Mouse (Mus musculus) v-Abl transformed pro-B cells (cell line): ENCODE results near the gene Shisal1.

Experiments used
- in situ Hi-C, 2 experiments: fragments of 400-800 bp; cut with MboI; formaldehyde crosslinking; loops; one replicate each; pipeline ENCODE4 v1.15.1; 2025; ENCODE audit not compliant: unreplicated experiment in 2 of 2

The Shisal1 gene

GRCm38 (mm10) chr15:84385995-84386565 is 60.8 kb downstream of the Shisal1 start:
- in situ Hi-C loops, result loop anchor here in 1 of 2 experiments (25.0 kb wide), 1 partner anchor 749 kb away; no protein-coding TSS in a partner anchor

- in situ Hi-C loops, result loop anchor here in 1 of 2 experiments (25.0 kb wide), 1 partner anchor 747 kb away; no protein-coding TSS in a partner anchor
Measured at GRCm38 (mm10) chr15:84384066-84384465, 62.8 kb downstream of the Shisal1 start.

GRCm38 (mm10) chr15:84380181-84380580 is 66.7 kb downstream of the Shisal1 start:
- in situ Hi-C loops, result loop anchor here in 1 of 2 experiments (25.0 kb wide), 1 partner anchor 743 kb away; no protein-coding TSS in a partner anchor

- in situ Hi-C loops, result loop anchor here in 1 of 2 experiments (25.0 kb wide), 1 partner anchor 741 kb away; no protein-coding TSS in a partner anchor
Measured at GRCm38 (mm10) chr15:84378734-84379133, 68.2 kb downstream of the Shisal1 start.

GRCm38 (mm10) chr15:84372801-84373200 is 74.1 kb downstream of the Shisal1 start:
- in situ Hi-C loops, result no loop called here

GRCm38 (mm10) chr15:84367402-84367801 is 79.5 kb downstream of the Shisal1 start:
- in situ Hi-C loops, result no loop called here

GRCm38 (mm10) chr15:84366574-84366989 is 80.3 kb downstream of the Shisal1 start:
- in situ Hi-C loops, result no loop called here

GRCm38 (mm10) chr15:84365675-84366381 is 81.1 kb downstream of the Shisal1 start:
- in situ Hi-C loops, result no loop called here

GRCm38 (mm10) chr15:84364746-84365145 is 82.2 kb downstream of the Shisal1 start:
- in situ Hi-C loops, result no loop called here

GRCm38 (mm10) chr15:84355081-84355480 is 91.8 kb downstream of the Shisal1 start:
- in situ Hi-C loops, result no loop called here

GRCm38 (mm10) chr15:84351915-84352844 is 94.7 kb downstream of the Shisal1 start:
- in situ Hi-C loops, result no loop called here

GRCm38 (mm10) chr15:84351342-84351741 is 95.6 kb downstream of the Shisal1 start:
- in situ Hi-C loops, result no loop called here

GRCm38 (mm10) chr15:84349915-84350738 is 96.8 kb downstream of the Shisal1 start:
- in situ Hi-C loops, result loop anchor here in 1 of 2 experiments (5.0 kb wide), 1 partner anchor 58 kb away; no protein-coding TSS in a partner anchor

- in situ Hi-C loops, result loop anchor here in 1 of 2 experiments (5.0 kb wide), 1 partner anchor 56 kb away; no protein-coding TSS in a partner anchor
Measured at GRCm38 (mm10) chr15:84348769-84349168, 98.1 kb downstream of the Shisal1 start.

- in situ Hi-C loops, result no loop called here
Measured at GRCm38 (mm10) chr15:84340926-84341325, 106.0 kb downstream of the Shisal1 start.

GRCm38 (mm10) chr15:84337599-84337998 is 109.3 kb downstream of the Shisal1 start:
- in situ Hi-C loops, result no loop called here

GRCm38 (mm10) chr15:84336281-84336817 is 110.5 kb downstream of the Shisal1 start:
- in situ Hi-C loops, result no loop called here

- in situ Hi-C loops, result no loop called here
Measured at GRCm38 (mm10) chr15:84331066-84331612, 115.8 kb downstream of the Shisal1 start.

- in situ Hi-C loops, result no loop called here
Measured at GRCm38 (mm10) chr15:84329940-84330339, 117.0 kb downstream of the Shisal1 start.
